Mouse (Mus musculus): Measurements from ENCODE around the gene Fbp2. TPM values are rescaled to one million over a fixed set of nuclear protein-coding genes. Genes with fewer than 3 reads are reported as not detected.

The Fbp2 gene
- total RNA-seq (2014; rRNA removed; ENCODE audit: low replicate concordance): 0.15 and 9.6 TPM in 2 replicates
- 11.1 and 11.8 TPM in 2 replicates for polyA plus RNA-seq (2015; fragmentation: Nextera tagmentation; extraction: Ambion mirVana)

DNA sequence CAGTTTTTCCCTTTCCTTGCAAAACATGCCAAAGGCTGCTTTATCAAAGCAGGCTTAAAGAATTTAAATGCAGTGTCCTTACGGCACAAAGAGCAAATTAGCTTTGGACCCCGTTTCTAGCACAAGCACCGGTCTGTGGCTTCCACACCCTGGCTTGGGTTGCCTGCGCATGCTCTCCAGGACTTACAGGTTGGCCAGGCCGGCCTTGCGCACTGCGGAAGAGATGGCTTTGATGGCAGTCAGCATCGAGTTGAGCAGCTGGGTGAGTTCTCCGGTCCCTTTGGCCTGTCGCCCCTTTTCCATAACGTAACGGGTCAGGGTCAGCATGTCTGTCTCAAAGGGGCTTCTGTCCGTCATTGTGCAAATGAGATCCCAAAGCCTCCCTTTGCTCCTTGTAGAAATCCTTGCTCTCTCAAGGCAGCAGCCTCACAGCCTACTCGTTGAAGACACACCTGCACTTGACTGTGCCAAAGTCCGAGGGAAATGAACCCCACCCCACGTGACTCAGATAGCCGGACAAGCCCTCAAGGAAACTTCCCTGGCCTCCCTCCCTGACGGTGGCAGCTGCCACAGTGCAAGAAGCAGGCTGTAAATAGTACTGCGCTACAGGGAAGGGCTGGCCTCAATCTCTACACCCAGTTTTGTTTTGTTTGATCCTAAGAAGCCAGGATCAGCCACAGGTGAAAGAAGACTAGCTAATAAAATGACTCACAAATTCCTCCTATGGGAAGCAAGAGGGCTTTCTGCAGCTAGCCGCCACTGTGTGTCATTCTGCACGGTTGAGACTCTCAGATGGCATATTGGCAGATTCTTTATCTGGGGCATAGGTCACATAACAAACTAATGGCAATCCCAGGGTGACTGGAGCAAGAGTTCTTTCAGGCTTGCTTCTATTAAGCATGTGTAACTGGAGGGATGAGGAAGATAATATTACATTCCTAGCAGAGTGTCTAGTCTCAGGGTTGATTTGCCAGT, at the start of gene Fbp2:
Fbp2 (minus strand) TSS at position 482 of the 975 bp plus-strand sequence.
- Histone ChIP-seq H3K36me3 (replicated peaks; ENCODE audit: control insufficient read depth, insufficient read depth, low read length) (no peaks in the 10 kb centered on the region), H3K4me1 (ENCODE audit: control insufficient read depth, insufficient read depth) (peaks cover 9% of the 10 kb centered on the region; the same call in 1 of the 2 replicates), H3K4me2 (ENCODE audit: low read depth, low read length) (no peak within 1 kb of the TSS), H3K27me3 (ENCODE audit: control insufficient read depth, insufficient read depth, low read length) (no peaks in the 10 kb centered on the region), H3K9ac (replicated peaks; ENCODE audit: low read depth, low read length) (no peak within 1 kb of the TSS), H3K27ac (ENCODE audit: low read depth) (peak within 1 kb of the TSS; percentile 51; the same call in 1 of the 2 replicates), H3K9me3 (replicated peaks; ENCODE audit: control insufficient read depth, low read length) (no peaks in the 10 kb centered on the region), H3K4me3 (ENCODE audit: low read depth, low read length) (no peak within 1 kb of the TSS)
- TF ChIP-seq CTCF (IDR thresholded peaks at IDR 0.05; ENCODE audit: low read depth) (no peak), EP300 (IDR thresholded peaks at IDR 0.05; ENCODE audit: low read depth) (no peak)
- WGBS: 58% methylated on average over 21 of the region's 21 CpGs
- DNase-seq (ENCODE audit: low spot score) (no peak), ATAC-seq (ENCODE audit: insufficient read depth, low read depth) (peak; percentile 40)

DNA sequence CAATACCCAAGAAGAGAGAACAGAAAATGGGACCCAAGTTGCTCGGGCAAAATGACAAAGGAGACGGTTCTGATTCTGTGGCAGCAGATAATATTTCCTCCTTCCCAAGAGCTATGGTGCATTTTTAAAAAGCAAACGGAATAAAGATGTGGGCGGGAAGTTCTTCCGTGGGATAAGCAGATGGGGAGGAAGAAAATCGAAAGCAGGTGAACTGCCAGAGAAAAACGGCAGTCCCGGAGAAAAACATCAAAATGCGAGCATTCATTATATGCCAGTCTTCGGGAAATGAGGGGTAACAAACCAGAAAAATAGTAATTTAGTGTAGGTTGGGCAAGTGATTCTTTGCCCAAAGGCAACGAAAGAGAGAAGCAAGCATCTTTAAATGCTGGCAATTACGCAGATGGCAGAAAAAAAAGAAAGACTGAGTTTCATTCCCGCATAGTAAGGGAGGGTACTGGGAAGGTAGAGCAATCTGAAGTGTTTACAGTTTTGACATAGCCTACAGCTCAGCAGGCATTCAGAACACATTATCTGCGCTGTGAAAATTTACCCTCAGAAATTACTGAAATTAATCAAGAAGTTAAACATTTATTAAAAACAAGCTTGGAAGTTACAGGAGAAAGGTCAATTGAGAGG, 49.4 kb upstream of the Fbp2 start:
- no peak for ATAC-seq (ENCODE audit: insufficient read depth, low read depth)
- H3K9me3 ChIP-seq (replicated peaks; ENCODE audit: control insufficient read depth, low read length): no peaks in the 10 kb centered on the region
- H3K4me1 ChIP-seq (ENCODE audit: control insufficient read depth, insufficient read depth): no peaks in the 10 kb centered on the region
- TF ChIP-seq CTCF (IDR thresholded peaks at IDR 0.05; ENCODE audit: low read depth) (no peak), EP300 (IDR thresholded peaks at IDR 0.05; ENCODE audit: low read depth) (no peak)
- no peak for DNase-seq (ENCODE audit: low spot score)
- no peak overlapping the region for H3K4me3 ChIP-seq (ENCODE audit: low read depth, low read length)
- H3K4me2 ChIP-seq (ENCODE audit: low read depth, low read length): no peak overlapping the region
- H3K9ac ChIP-seq (replicated peaks; ENCODE audit: low read depth, low read length): no peak overlapping the region
- H3K36me3 ChIP-seq (replicated peaks; ENCODE audit: control insufficient read depth, insufficient read depth, low read length): no peaks in the 10 kb centered on the region
- no peaks in the 10 kb centered on the region for H3K27me3 ChIP-seq (ENCODE audit: control insufficient read depth, insufficient read depth, low read length)
- no peak overlapping the region for H3K27ac ChIP-seq (ENCODE audit: low read depth)
- WGBS: 80% methylated on average over 14 of the region's 14 CpGs

DNA sequence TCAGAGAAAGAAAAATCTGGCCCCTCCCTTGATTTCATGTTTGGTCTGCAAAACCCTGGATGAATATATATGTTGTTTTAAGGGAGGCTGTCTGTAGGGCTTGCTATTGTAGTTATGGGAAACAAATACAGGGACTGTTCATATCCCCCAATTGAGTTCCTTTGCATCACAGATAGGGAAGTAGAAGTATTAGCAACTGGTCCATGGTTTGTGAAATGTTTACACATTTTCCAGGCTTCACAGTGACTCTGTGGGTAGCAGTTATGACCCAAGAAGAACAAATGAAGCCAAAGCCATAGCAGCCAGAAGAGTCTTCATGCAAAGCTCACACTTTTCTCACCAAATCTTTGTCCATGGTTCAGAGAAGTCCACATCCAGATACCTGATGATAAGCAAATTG, 42.9 kb upstream of the Fbp2 start:
- ATAC-seq (ENCODE audit: insufficient read depth, low read depth) (no peak), DNase-seq (ENCODE audit: low spot score) (no peak)
- no peak overlapping the region for H3K27ac ChIP-seq (ENCODE audit: low read depth)
- no peaks in the 10 kb centered on the region for H3K4me1 ChIP-seq (ENCODE audit: control insufficient read depth, insufficient read depth)
- H3K36me3 ChIP-seq (replicated peaks; ENCODE audit: control insufficient read depth, insufficient read depth, low read length): no peaks in the 10 kb centered on the region
- TF ChIP-seq EP300 (IDR thresholded peaks at IDR 0.05; ENCODE audit: low read depth): no peak
- TF ChIP-seq CTCF (IDR thresholded peaks at IDR 0.05; ENCODE audit: low read depth): no peak
- H3K9me3 ChIP-seq (replicated peaks; ENCODE audit: control insufficient read depth, low read length): no peaks in the 10 kb centered on the region
- no peak overlapping the region for H3K4me2 ChIP-seq (ENCODE audit: low read depth, low read length)
- no peak overlapping the region for H3K9ac ChIP-seq (replicated peaks; ENCODE audit: low read depth, low read length)
- no peak overlapping the region for H3K4me3 ChIP-seq (ENCODE audit: low read depth, low read length)
- H3K27me3 ChIP-seq (ENCODE audit: control insufficient read depth, insufficient read depth, low read length): no peaks in the 10 kb centered on the region

DNA sequence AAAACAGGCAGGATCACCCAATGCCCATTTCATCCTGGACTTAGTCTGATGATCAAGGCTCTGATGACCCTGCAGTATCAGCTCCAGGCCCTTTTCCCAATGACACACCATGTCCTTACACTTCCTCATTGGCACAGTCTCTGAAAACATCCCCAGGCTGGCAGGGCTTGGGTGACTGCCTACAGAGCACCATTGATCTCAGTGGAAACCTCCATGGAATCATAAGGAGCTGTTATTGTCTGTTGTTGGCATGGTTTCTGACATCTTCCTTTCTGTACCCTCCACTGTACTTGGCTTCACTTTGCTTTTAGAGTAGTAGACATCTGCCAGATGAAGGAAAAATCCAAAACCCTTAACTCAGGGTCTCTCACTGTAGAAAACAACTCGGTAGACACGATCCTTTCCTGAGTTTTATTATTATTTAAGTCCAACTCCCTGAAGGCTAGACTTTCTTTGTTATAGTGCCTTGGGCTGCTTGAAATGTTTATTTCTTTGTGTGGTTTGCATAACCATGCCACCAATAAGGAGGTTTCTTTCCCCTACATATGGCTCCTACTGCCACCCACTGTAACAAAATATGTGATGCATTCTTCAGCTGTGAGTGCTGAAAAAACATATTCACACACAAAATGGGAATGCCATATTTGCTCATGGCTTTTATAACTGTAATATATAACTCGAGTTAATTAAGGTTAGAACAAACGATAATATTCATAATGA, 39.9 kb upstream of the Fbp2 start:
- Histone ChIP-seq H3K27me3 (ENCODE audit: control insufficient read depth, insufficient read depth, low read length) (no peaks in the 10 kb centered on the region), H3K27ac (ENCODE audit: low read depth) (no peak overlapping the region), H3K9me3 (replicated peaks; ENCODE audit: control insufficient read depth, low read length) (no peaks in the 10 kb centered on the region), H3K4me3 (ENCODE audit: low read depth, low read length) (no peak overlapping the region), H3K9ac (replicated peaks; ENCODE audit: low read depth, low read length) (no peak overlapping the region), H3K4me2 (ENCODE audit: low read depth, low read length) (no peak overlapping the region), H3K36me3 (replicated peaks; ENCODE audit: control insufficient read depth, insufficient read depth, low read length) (no peaks in the 10 kb centered on the region), H3K4me1 (ENCODE audit: control insufficient read depth, insufficient read depth) (no peaks in the 10 kb centered on the region)
- no peak for ATAC-seq (ENCODE audit: insufficient read depth, low read depth)
- 81% methylated on average over 4 of the region's 4 CpGs for WGBS
- DNase-seq (ENCODE audit: low spot score): no peak
- no peak for TF ChIP-seq EP300 (IDR thresholded peaks at IDR 0.05; ENCODE audit: low read depth)

All from heart, postnatal 0 days (tissue).